Mouse (Mus musculus) kidney, postnatal 0 days (tissue): ENCODE measurements around the gene Arhgap24. TPM values are rescaled to one million over a fixed set of nuclear protein-coding genes. Genes with fewer than 3 reads are reported as not detected.

Experiments used
- ATAC-seq: fragments of 200-750 bp; cut with Nextera tagmentation; replicated peaks from 2 replicates; pipeline ENCODE4 v1.8.0; 2017; ENCODE audit warnings: low read depth, moderate number of reproducible peaks, moderate TSS enrichment, moderate library complexity; ENCODE audit not compliant: low FRiP score
- DNase-seq: peaks from one replicate; pipeline ENCODE4 v3.0.0-alpha.2; 2016; ENCODE audit warnings: low spot score
- H3K27ac ChIP-seq: fragments of 300-500 bp; sonication (generic); 2 replicates; pipeline ENCODE4 v1.5.1; 2014; ENCODE audit warnings: mild to moderate bottlenecking
- H3K27me3 ChIP-seq: fragments of 300-500 bp; sonication (generic); 2 replicates; pipeline ENCODE4 v1.6.1; 2014; ENCODE audit warnings: low read length, mixed read lengths; ENCODE audit not compliant: insufficient read depth
- H3K36me3 ChIP-seq: fragments of 300-500 bp; sonication (generic); 2 replicates; pipeline ENCODE4 v1.6.1; 2014; ENCODE audit warnings: low read length, mixed read lengths; ENCODE audit not compliant: insufficient read depth
- H3K4me1 ChIP-seq: fragments of 300-500 bp; sonication (generic); replicated peaks from 2 replicates; pipeline ENCODE4 v1.6.1; 2014; ENCODE audit warnings: antibody characterized with exemption, low read length, mixed read lengths; ENCODE audit not compliant: insufficient read depth
- H3K4me2 ChIP-seq: fragments of 300-500 bp; sonication (generic); 2 replicates; pipeline ENCODE4 v1.6.1; 2014; ENCODE audit warnings: mild to moderate bottlenecking, low read length, moderate library complexity, mixed read lengths
- H3K4me3 ChIP-seq: fragments of 300-500 bp; sonication (generic); replicated peaks from 2 replicates; pipeline ENCODE4 v1.5.1; 2014; ENCODE audit warnings: low read depth, low read length
- H3K9ac ChIP-seq: fragments of 300-500 bp; sonication (generic); 2 replicates; pipeline ENCODE4 v1.6.1; 2014; ENCODE audit warnings: low read depth, low read length
- H3K9me3 ChIP-seq: fragments of 300-500 bp; sonication (generic); replicated peaks from 2 replicates; pipeline ENCODE4 v1.6.1; 2016; ENCODE audit warnings: low read length, inconsistent platforms, mixed read lengths
- CTCF ChIP-seq: IDR thresholded peaks from 2 replicates; pipeline ENCODE4 v1.5.1; 2016; ENCODE audit warnings: antibody characterized with exemption, low read depth, mild to moderate bottlenecking, moderate library complexity
- WGBS: fragments of 180-500 bp; shearing (Covaris S2); extraction: QIAGEN DNeasy Blood & Tissue Kit; methylation state at CpG from one replicate; pipeline ENCODE4 v1.1.7; 2014; 5-methylcytosine and 5-hydroxymethylcytosine counted together
- polyA plus RNA-seq: library from polyadenylated mRNA; unstranded; fragments of >200 nt; fragmentation: Nextera tagmentation; extraction: Ambion mirVana; gene quantifications from 2 replicates; pipeline ENCODE4 v1.2.1, GENCODE M21; 2015

Gene Arhgap24
- polyA plus RNA-seq, 1 experiment from 2014 or later = 99.9 TPM

DNA sequence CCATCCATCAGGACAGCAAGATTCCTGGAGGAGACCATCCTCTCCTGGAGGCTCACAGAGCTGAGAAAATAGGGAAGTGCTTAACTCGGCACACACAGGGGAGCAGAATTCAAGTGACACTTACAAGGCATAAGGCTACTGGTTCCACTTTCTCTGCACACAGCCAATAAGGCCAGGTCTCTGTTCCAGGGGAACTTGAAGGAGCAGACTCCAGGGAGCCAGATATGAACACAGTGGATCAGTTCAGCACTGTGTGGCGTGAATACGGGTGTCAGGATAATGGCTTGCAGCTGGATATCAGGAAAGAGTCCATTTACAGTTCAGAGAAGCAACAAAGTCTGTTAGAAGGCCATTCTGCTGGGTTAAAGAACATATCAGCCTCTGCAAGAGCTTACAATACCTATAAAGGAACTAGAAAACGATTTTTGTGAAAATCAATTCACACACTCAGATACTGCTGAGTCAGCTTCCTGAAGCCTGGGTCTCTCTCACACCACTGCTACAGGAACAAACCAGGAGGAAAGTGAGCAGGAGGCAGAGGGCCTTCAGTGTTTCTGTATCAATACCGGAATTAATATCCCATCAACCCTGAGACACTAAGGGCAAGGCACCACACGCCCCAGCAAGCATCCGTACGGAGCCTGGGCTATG lies 466.0 kb downstream of the Arhgap24 start:
- Histone ChIP-seq H3K9ac (no peak overlapping the region), H3K4me2 (no peak overlapping the region), H3K36me3 (no peaks in the 10 kb centered on the region), H3K9me3 (no peaks in the 10 kb centered on the region), H3K4me3 (no peak overlapping the region), H3K4me1 (no peaks in the 10 kb centered on the region), H3K27ac (no peak overlapping the region), H3K27me3 (no peaks in the 10 kb centered on the region)
- DNase-seq (peak; percentile 35), ATAC-seq (no peak)
- WGBS = 62% methylated on average over 8 of the region's 8 CpGs
- TF ChIP-seq CTCF = no peak
